Mouse (Mus musculus) large intestine, adult 2 months (tissue): ENCODE data around the gene Trim6. TPM values are rescaled to one million over a fixed set of nuclear protein-coding genes. Genes with fewer than 3 reads are reported as not detected.
A peak's percentile ranks its signal among the peaks of the same experiment; 100 is the strongest.
"Not testable (repeated sequence)": the region's sequence is repeated elsewhere in the genome, so short reads cannot be mapped to it uniquely, and the experiment has no call there.

Experiments used
- DNase-seq: peaks from one replicate; pipeline ENCODE4 v3.0.0-alpha.2; 2012; ENCODE audit warnings: low read depth, low spot score
- WGBS: fragments of 180-500 bp; shearing (Covaris S2); methylation state at CpG from one replicate; pipeline ENCODE4 v1.1.7; 2018; 5-methylcytosine and 5-hydroxymethylcytosine counted together
- polyA plus RNA-seq: library from polyadenylated mRNA; depleted of rRNA; stranded (reverse); fragments of >200 nt; gene quantifications from 2 replicates; pipeline ENCODE4 v1.2.3, GENCODE M21; 2012; rRNA removed

The Trim6 gene
- polyA plus RNA-seq = 0.79 and 1.1 TPM in 2 replicates

- DNase-seq = peak; percentile 67
- 7% methylated on average over 37 of the region's 37 CpGs for WGBS
Observed at GRCm38 (mm10) chr7:104218701-104219569, at the start of gene Trim6. Trim6 (plus strand) TSS chr7:104218793.

GRCm38 (mm10) chr7:104169634-104170204 lies 48.9 kb upstream of the Trim6 start:
- WGBS = 48% methylated on average over 6 of the region's 6 CpGs
- DNase-seq = no peak

- WGBS = 79% methylated on average over 1 of the region's 1 CpGs
- no peak for DNase-seq
Observed at GRCm38 (mm10) chr7:104175085-104175484, 43.5 kb upstream of the Trim6 start.

- DNase-seq = no peak
- 67% methylated on average over 5 of the region's 5 CpGs for WGBS
Observed at GRCm38 (mm10) chr7:104178422-104179054, 40.1 kb upstream of the Trim6 start.

- 81% methylated on average over 1 of the region's 1 CpGs for WGBS
- no peak for DNase-seq
Observed at GRCm38 (mm10) chr7:104179074-104179473, 39.5 kb upstream of the Trim6 start.

GRCm38 (mm10) chr7:104183292-104183691 lies 35.3 kb upstream of the Trim6 start, which contains the start of gene Olfr648:
Olfr648 (minus strand) TSS chr7:104183392.
- DNase-seq = no peak
- WGBS = 90% methylated on average over 2 of the region's 2 CpGs

GRCm38 (mm10) chr7:104191275-104191674 lies 27.3 kb upstream of the Trim6 start:
- DNase-seq = no peak
- 63% methylated on average over 9 of the region's 9 CpGs for WGBS

GRCm38 (mm10) chr7:104195885-104196284 lies 22.7 kb upstream of the Trim6 start, which contains the start of gene Olfr649:
Olfr649 (minus strand) TSS chr7:104195985.
- DNase-seq = no peak
- 85% methylated on average over 6 of the region's 6 CpGs for WGBS

- 3% methylated on average over 5 of the region's 5 CpGs for WGBS
- DNase-seq = peak; percentile 70
Observed at GRCm38 (mm10) chr7:104199822-104200221, 18.8 kb upstream of the Trim6 start.

- no peak for DNase-seq
- WGBS = 83% methylated on average over 7 of the region's 7 CpGs
Observed at GRCm38 (mm10) chr7:104206197-104206596, 12.4 kb upstream of the Trim6 start.

GRCm38 (mm10) chr7:104216011-104216535 lies 2.5 kb upstream of the Trim6 start:
- 37% methylated on average over 1 of the region's 1 CpGs for WGBS
- no peak for DNase-seq

GRCm38 (mm10) chr7:104217881-104218280 lies 712 bp upstream of the Trim6 start:
- WGBS = 51% methylated on average over 2 of the region's 2 CpGs
- peak; percentile 54 for DNase-seq

- 37% methylated on average over 2 of the region's 2 CpGs for WGBS
Observed at GRCm38 (mm10) chr7:104231203-104231602, 12.6 kb downstream of the Trim6 start.

GRCm38 (mm10) chr7:104240857-104241256 lies 22.3 kb downstream of the Trim6 start:
- DNase-seq = no peak

More at GRCm38 (mm10) chr7:104231203-104231602, 12.6 kb downstream of the Trim6 start:
- no peak for DNase-seq

- WGBS = 58% methylated on average over 1 of the region's 1 CpGs
- no peak for DNase-seq
Observed at GRCm38 (mm10) chr7:104243616-104244015, 25.0 kb downstream of the Trim6 start.

GRCm38 (mm10) chr7:104244287-104245181 lies 25.9 kb downstream of the Trim6 start, which contains the start of gene Trim34a:
Trim34a (plus strand) TSS chr7:104244457.
- 4% methylated on average over 13 of the region's 13 CpGs for WGBS

GRCm38 (mm10) chr7:104260380-104260779 lies 41.8 kb downstream of the Trim6 start:
- WGBS = 79% methylated on average over 4 of the region's 4 CpGs
- not testable (repeated sequence) for DNase-seq

More at GRCm38 (mm10) chr7:104244287-104245181, 25.9 kb downstream of the Trim6 start, which contains the start of gene Trim34a:
- peak; percentile 85 for DNase-seq

- 78% methylated on average over 5 of the region's 5 CpGs for WGBS
- DNase-seq = not testable (repeated sequence)
Observed at GRCm38 (mm10) chr7:104265335-104265734, 46.7 kb downstream of the Trim6 start.

- DNase-seq = not testable (repeated sequence)
- 55% methylated on average over 3 of the region's 3 CpGs for WGBS
Observed at GRCm38 (mm10) chr7:104279361-104279760, 60.8 kb downstream of the Trim6 start.
